Mouse (Mus musculus) liver, adult 2 months (tissue): ENCODE measurements at regions not wholly inside any gene's neighbourhood (a gene's known extent, or its start where the extent isn't known, plus 50 kb on each side); places are given as distances from the start of the nearest gene placed in this dataset.

Source experiments
- CTCF ChIP-seq: fragments of 200-500 bp; IDR thresholded peaks from 2 replicates; pipeline ENCODE4 v1.5.1; 2011; ENCODE audit warnings: low read depth, low read length, control low read depth
- POLR2A ChIP-seq: fragments of 200-500 bp; IDR thresholded peaks from 2 replicates; pipeline ENCODE4 v1.6.1; 2011; ENCODE audit warnings: low read length, control low read depth; ENCODE audit not compliant: insufficient read depth; ENCODE audit errors: extremely low read depth

- TF ChIP-seq CTCF (no peak), POLR2A (no peak)
These were observed 94.2 kb upstream of the Gpr12 start for GRCm38 (mm10) chr5:146679198-146679681.
